Mouse (Mus musculus): ENCODE data around the gene Cnot6l.

The Cnot6l gene

DNA sequence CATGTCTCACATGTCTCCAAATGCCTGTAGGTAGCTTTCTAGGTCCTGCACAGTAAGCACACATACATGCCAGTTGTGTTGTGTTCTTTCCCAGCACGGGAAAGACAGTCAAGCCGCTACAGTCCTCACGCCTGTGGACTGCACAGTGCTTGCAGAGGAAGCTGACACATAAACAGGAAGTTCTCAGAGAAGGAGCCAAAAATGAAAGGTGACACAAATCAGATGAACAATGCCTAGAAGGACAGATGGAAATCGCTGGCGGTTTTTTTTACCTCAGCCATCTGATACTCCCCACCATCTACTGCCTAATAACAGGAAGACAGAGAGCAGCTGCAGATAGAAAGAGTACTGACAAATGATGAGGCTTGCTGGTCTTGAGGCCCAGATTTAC lies at the start of gene Cnot6l:
Cnot6l (minus strand) TSS at position 151 of the 391 bp plus-strand sequence.
- DNase-seq (ENCODE audit: low read depth), result peak; percentile 97

DNA sequence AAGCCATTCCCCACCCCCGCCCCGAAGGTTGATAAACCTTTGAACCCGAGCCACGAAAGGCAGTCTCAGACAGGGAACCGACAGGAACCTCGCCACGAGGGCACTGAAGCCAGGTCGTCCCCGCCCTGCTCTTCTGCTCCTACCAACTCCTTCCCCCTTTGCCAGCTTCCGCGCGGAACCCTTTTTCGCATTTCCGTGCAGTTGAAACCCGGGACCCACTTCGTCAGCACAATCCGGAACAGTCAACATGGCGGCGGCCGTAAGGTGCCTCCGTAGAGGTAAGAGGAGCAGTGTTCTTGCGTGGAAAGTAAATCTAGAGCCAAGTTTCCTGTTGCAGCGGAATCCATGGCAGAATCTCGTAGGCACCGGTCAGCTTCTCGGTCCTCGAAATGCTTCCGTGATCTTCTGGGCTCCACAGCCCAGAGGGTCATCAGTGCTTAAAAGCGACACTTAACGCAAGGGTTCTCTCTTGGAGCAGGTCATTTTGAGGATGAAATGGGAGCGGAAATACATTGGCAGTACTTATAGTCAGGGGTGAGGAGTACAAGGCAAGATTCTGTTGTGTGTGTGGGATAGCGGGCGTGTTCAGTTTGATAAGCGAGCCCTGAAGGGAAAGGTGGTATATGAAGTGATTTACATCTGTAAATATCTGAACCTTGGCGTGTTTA lies 46.1 kb upstream of the Cnot6l start:
- DNase-seq (ENCODE audit: low read depth), result peak; percentile 96

- peak; percentile 94 for DNase-seq (ENCODE audit: low read depth)
Measured at GRCm38 (mm10) chr5:96209459-96209858, 45.5 kb upstream of the Cnot6l start, which contains the start of gene Mrpl1. Gene Mrpl1 (plus strand): TSS chr5:96209493.

- peak; percentile 83 for DNase-seq (ENCODE audit: low read depth)
Measured at GRCm38 (mm10) chr5:96208543-96208942, 44.6 kb upstream of the Cnot6l start.

GRCm38 (mm10) chr5:96207531-96207930 lies 43.6 kb upstream of the Cnot6l start:
- no peak for DNase-seq (ENCODE audit: low read depth)

GRCm38 (mm10) chr5:96206897-96207296 lies 42.9 kb upstream of the Cnot6l start:
- DNase-seq (ENCODE audit: low read depth), result no peak

DNA sequence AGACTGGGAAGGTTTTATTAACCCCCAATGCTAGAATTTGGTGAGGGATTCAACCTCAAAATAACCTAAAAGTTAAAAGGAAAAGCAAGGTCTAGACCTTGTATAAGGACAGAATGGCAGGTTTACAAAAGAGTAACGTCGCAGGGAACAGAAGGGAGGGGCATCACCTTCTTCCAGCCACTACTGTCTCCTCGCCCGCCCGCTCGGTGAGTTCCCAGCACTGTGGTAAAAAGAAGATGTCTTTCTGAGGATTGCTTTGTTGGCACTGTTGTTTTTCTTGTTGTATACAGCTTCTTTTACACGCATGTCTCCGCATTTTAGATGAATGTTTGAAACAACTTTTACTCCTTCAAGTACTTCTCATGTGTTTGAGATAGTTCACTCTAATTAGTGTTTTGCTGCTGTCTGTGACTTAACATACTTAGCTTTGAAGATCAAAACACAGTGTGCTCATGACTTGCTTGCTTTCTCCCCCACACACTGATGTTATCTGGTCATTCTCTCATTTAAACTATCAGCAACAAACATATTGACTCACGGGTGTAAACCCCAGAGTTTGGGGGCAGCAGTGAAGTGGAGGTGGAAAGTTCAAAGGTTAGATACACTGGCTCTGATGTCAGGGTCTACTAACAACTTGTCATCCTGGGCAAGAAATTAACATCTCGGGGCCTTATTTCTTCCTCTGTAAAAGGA lies 37.6 kb upstream of the Cnot6l start:
- DNase-seq (ENCODE audit: low read depth), result no peak

DNA sequence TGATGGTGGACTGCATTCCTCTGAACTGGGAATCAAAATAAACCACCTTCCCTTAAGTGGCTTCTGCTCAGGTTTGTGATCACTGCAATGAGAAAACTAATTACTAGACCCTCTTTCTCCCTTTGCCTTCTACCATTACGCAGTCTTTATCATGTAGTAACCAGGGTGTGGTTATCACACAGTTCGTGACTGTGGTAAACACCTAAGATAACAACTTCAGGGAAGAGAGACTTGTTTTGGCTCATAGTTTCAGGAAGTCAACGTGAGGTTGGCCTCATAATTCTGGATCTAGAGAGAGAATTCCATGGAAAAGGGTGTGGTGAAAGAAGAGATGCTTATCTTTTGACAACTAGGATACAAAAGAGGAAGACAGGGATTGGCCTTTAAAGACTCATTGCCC lies 36.3 kb upstream of the Cnot6l start:
- no peak for DNase-seq (ENCODE audit: low read depth)

DNA sequence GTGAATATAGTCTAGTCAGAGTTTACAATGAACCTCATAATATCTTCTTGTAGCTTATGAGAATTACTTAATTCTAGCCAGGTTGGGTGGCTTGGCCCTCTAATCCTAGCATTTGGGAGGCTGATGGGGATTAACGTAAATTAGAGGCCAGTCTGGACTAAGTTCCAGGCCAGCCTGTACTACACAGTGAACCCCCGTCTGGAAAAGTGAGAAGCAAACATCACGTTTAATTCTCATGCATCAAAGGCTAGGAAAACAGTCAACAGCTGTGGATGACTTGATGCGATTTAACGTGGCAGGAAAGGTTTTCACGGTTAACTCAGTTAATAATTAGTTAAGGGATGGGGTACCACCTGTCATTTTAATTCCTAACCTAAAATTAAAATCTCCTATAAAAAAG lies 34.3 kb upstream of the Cnot6l start:
- no peak for DNase-seq (ENCODE audit: low read depth)

- no peak for DNase-seq (ENCODE audit: low read depth)
Measured at GRCm38 (mm10) chr5:96196547-96197052, 32.6 kb upstream of the Cnot6l start.

DNA sequence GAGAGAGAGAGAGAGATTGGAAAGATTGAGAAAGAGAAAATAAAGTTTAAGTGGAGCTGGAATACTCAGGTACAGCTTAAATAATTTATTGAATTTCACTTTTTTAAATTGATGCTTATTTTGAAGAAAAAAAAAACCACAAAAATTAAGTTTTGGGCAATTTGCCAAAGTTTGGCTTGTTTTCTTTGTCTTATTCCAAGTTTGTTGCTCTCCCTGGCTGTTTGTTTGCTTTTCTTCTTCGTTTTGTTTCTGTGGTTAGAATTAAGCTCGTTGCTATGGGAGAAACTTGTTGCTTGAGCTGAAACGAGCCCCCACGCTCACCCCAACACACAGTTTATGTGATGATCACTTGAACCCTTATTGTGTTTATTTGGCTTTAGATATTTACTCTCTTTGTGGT lies 27.3 kb upstream of the Cnot6l start:
- no peak for DNase-seq (ENCODE audit: low read depth)

- no peak for DNase-seq (ENCODE audit: low read depth)
Measured at GRCm38 (mm10) chr5:96189761-96190160, 25.8 kb upstream of the Cnot6l start.

GRCm38 (mm10) chr5:96183987-96184386 lies 20.0 kb upstream of the Cnot6l start:
- DNase-seq (ENCODE audit: low read depth), result no peak

- DNase-seq (ENCODE audit: low read depth), result no peak
Measured at GRCm38 (mm10) chr5:96183211-96183610, 19.2 kb upstream of the Cnot6l start.

DNA sequence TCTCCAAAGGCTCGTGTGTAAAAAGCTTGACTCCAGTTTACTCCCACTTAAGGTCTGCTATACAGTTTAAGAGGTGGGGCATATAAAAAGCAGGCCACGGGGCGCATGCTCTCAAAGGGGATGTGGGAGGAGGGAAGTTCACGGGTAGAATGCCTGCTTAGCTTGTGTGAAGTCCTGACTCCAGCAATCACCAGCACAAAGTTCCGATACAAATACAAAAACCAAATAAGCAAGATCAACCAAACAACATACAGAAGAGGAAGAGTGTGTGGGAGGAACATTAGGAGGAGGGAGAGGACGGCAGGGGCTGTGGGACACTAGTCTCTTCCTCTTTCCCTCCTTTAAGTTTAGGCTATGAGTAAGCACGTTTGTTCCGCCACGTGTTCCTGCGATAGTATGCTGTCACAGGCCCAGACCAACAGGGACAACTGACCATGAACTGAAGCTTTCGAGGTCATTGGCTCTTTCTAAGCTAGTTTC lies 12.9 kb upstream of the Cnot6l start:
- DNase-seq (ENCODE audit: low read depth), result peak; percentile 56

DNA sequence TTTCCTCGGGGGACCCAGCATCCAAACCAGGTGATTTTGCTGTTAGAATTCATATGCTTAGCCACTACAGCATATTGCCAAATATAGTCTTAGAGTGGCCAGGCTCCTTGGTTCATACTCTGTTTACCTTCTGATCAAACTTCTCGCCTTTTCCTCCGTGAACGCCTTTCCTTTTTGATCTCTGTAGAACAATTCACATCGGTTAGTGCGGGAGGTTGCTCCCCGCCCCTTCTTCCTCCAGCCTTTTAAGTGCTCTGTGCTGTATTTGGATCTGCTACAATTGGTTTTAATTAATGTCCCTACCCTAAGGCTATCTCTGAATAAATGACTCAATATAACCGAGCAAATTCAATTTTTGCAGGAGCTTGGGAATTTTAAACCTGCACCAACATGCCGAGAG lies 12.2 kb upstream of the Cnot6l start:
- DNase-seq (ENCODE audit: low read depth), result no peak

DNA sequence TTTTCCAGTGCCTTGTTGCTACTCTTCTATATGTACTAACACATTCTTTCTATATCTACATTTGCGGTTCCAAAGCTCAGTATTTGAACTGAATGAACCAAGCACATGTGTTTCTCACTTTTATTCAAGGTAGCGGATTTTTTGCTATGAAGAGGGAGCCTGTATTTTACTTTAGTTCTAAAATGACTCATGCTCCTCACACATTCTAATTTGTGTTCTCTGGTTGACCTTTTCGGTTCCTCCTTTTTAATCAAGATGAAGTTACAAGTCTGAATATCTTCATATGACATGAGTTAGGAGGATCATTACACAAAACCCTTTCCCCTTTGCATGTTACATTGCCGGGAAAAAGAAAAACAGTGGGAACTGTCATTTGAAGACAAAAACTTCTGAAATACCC lies 7.8 kb upstream of the Cnot6l start:
- DNase-seq (ENCODE audit: low read depth), result no peak

DNA sequence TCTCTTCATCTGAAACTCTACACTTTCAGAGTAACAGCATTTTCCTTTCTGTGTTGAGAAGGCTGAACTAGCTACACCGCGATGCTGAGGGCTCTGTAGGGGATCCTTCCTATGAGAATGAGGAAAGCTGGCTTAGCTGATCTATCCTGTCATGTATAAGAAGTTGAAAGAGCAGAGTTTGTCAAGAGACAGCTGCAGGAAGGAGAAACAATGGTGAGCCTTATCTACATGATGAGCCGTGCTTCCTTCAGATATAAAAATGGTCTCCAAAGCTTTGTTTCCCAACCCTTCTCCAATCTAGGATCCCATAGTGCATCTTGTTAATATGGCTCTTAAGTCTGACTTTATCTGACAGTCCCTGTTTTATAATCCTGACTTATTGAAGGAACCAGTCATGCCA lies 6.5 kb upstream of the Cnot6l start:
- DNase-seq (ENCODE audit: low read depth), result no peak

DNA sequence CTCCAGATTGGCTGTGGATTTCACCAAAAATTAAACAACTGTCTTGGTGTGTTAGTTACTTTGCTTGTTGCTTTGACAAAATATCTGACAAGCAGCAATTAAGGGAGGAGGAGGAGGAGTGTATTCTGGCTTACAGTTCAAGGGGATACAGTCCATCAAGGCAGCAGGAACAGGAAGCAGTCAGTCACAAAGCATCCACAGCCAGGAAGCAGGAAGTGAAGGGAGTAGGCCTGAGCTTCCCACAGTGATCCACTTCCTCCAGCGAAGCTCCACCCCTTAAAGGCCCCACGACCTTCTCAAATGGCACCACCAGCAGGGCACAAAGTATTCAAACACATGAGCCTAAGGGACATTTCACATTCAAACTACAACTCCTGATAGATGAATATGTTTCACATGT lies 2.8 kb upstream of the Cnot6l start:
- DNase-seq (ENCODE audit: low read depth), result no peak

DNA sequence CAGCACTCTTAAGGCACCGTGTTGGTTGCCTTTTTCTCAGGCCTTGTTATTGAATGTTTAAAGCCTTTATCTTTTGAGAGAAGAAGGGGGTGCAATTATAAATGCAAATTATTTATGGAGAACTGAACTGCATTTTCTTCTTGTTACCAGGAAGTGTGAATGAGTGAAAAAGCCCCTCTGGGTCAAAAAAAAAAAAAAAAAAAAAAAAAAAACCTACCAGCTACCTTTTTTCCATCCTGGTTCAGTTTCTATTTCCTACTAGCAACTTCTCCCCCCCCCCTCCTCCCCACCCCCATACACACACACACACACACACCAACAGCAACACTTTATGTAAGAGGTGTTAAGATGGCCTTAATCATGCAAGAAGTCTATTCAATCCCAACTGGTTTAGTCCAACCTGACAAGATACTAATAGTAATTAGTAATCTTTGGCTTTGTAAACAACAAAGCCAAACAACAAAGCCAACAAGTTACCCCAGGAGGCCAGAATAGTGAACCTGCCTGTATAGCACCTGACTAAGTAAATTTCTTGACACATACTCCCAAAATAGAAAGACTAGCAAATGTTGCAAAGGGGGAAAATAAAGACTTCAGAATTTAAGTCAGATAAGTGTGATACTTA lies 463 bp downstream of the Cnot6l start:
- no peak for DNase-seq (ENCODE audit: low read depth)

DNA sequence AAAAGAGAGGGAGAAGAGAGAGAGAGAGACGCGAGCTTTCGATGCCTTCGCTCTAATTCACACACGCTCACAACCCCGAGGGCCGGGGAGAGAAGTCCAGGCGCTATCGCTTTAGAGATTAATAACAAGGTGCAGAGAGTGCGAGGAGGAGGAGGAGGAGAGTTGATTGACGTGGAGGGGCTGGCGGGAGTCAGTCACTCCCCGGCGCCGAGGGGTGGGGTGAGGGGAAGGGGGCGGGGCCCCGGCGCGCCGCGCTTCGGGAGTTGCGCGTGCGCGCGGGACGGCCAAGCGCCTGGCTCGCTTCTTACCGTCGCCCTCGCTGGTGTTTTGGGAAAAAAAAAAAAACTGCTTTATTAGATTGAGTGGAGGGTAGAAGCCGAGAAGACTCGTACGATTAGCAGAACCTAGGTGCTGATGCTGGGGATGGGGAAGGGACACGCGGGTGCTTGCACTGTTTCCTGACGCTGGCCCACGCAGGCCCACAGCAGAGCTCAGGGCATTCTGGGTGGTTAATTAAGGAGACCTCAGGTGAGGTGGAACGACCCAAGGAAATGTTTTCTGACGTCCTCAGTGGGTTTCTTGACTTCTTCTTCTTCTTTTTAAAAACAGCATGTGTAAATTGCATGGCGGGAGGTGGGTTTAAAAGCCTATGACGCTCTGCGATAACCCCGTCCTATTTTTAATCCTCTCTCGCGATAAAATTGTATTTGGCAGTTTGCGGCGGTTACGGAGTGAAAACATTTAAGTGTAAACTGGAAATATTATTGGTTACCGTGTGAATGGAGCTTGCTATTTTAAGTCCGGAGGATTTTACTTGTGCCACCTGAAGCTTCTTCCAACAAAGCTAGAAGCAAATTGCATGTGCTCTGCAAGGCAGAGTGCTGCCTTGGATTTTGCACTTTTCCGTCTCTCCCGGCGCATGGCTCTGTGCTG lies 1.3 kb downstream of the Cnot6l start:
- peak; percentile 96 for DNase-seq (ENCODE audit: low read depth)
